Mouse (Mus musculus): ENCODE results near the gene Anapc2. TPM values are rescaled to one million over a fixed set of nuclear protein-coding genes. Genes with fewer than 3 reads are reported as not detected.

The Anapc2 gene
- polyA plus RNA-seq, 1 experiment from 2014 or later: 147 TPM

GRCm38 (mm10) chr2:25263623-25264285, 8.5 kb upstream of the Anapc2 start:
- H3K27ac ChIP-seq: no peak overlapping the region
- peaks cover 16% of the 10 kb centered on the region for H3K27me3 ChIP-seq
- no peak for ATAC-seq
- H3K4me3 ChIP-seq (replicated peaks): peak overlapping the region; percentile 80
- H3K4me2 ChIP-seq (replicated peaks): peak overlapping the region; percentile 100
- no peaks in the 10 kb centered on the region for H3K9me3 ChIP-seq
- peaks cover 9% of the 10 kb centered on the region for H3K36me3 ChIP-seq
- 16% methylated on average over 12 of the region's 12 CpGs for WGBS
- H3K9ac ChIP-seq (replicated peaks): peak overlapping the region; percentile 80
- peaks cover 55% of the 10 kb centered on the region for H3K4me1 ChIP-seq (replicated peaks)

- 76% methylated on average over 5 of the region's 5 CpGs for WGBS
- H3K27me3 ChIP-seq: peaks cover 16% of the 10 kb centered on the region
- H3K9ac ChIP-seq (replicated peaks): peak overlapping the region; percentile 80
- H3K36me3 ChIP-seq: peaks cover 14% of the 10 kb centered on the region
- H3K27ac ChIP-seq: no peak overlapping the region
- H3K4me2 ChIP-seq (replicated peaks): peak overlapping the region; percentile 100
- peak overlapping the region; percentile 80 for H3K4me3 ChIP-seq (replicated peaks)
- ATAC-seq: no peak
- H3K9me3 ChIP-seq: no peaks in the 10 kb centered on the region
- H3K4me1 ChIP-seq (replicated peaks): peaks cover 55% of the 10 kb centered on the region
Measured at GRCm38 (mm10) chr2:25264286-25264660, 8.0 kb upstream of the Anapc2 start.

GRCm38 (mm10) chr2:25264851-25265250, 7.4 kb upstream of the Anapc2 start:
- peak overlapping the region; percentile 100 for H3K4me2 ChIP-seq (replicated peaks)
- no peak overlapping the region for H3K4me3 ChIP-seq (replicated peaks)
- peaks cover 20% of the 10 kb centered on the region for H3K36me3 ChIP-seq
- no peak overlapping the region for H3K27ac ChIP-seq
- peaks cover 16% of the 10 kb centered on the region for H3K27me3 ChIP-seq
- peaks cover 55% of the 10 kb centered on the region for H3K4me1 ChIP-seq (replicated peaks)
- ATAC-seq: no peak
- WGBS: 86% methylated on average over 3 of the region's 3 CpGs
- no peaks in the 10 kb centered on the region for H3K9me3 ChIP-seq
- H3K9ac ChIP-seq (replicated peaks): peak overlapping the region; percentile 80; the same call in 1 of the 2 replicates

- Histone ChIP-seq H3K9ac (replicated peaks) (peak overlapping the region; percentile 55), H3K4me3 (replicated peaks) (0 out of 2 replicates have a peak overlapping the region, but pooled peaks have one; percentile 0), H3K9me3 (no peaks in the 10 kb centered on the region), H3K27me3 (peaks cover 16% of the 10 kb centered on the region), H3K4me1 (replicated peaks) (peaks cover 66% of the 10 kb centered on the region), H3K27ac (no peak overlapping the region), H3K4me2 (replicated peaks) (peak overlapping the region; percentile 100), H3K36me3 (peaks cover 31% of the 10 kb centered on the region)
- no peak for ATAC-seq
- WGBS: 71% methylated on average over 6 of the region's 6 CpGs
Measured at GRCm38 (mm10) chr2:25265897-25266656, 6.2 kb upstream of the Anapc2 start.

GRCm38 (mm10) chr2:25266720-25267119, 5.6 kb upstream of the Anapc2 start:
- Histone ChIP-seq H3K4me3 (replicated peaks) (no peak overlapping the region), H3K36me3 (peaks cover 33% of the 10 kb centered on the region), H3K27ac (peak overlapping the region; percentile 26; the same call in 1 of the 2 replicates), H3K27me3 (peaks cover 16% of the 10 kb centered on the region), H3K4me1 (replicated peaks) (peaks cover 72% of the 10 kb centered on the region), H3K9ac (replicated peaks) (peak overlapping the region; percentile 23; the same call in 1 of the 2 replicates), H3K4me2 (replicated peaks) (peak overlapping the region; percentile 100), H3K9me3 (no peaks in the 10 kb centered on the region)
- ATAC-seq: no peak
- 46% methylated on average over 2 of the region's 2 CpGs for WGBS

- H3K36me3 ChIP-seq: peaks cover 33% of the 10 kb centered on the region
- peak overlapping the region; percentile 23; the same call in 1 of the 2 replicates for H3K9ac ChIP-seq (replicated peaks)
- no peak for ATAC-seq
- peaks cover 69% of the 10 kb centered on the region for H3K4me1 ChIP-seq (replicated peaks)
- H3K4me3 ChIP-seq (replicated peaks): no peak overlapping the region
- peak overlapping the region; percentile 26; the same call in 1 of the 2 replicates for H3K27ac ChIP-seq
- H3K27me3 ChIP-seq: peaks cover 16% of the 10 kb centered on the region
- no peaks in the 10 kb centered on the region for H3K9me3 ChIP-seq
- peak overlapping the region; percentile 100 for H3K4me2 ChIP-seq (replicated peaks)
Measured at GRCm38 (mm10) chr2:25267241-25267640, 5.0 kb upstream of the Anapc2 start.

GRCm38 (mm10) chr2:25267746-25268309, 4.5 kb upstream of the Anapc2 start:
- H3K4me2 ChIP-seq (replicated peaks): peak overlapping the region; percentile 100; the same call in 1 of the 2 replicates
- no peak overlapping the region for H3K4me3 ChIP-seq (replicated peaks)
- no peaks in the 10 kb centered on the region for H3K9me3 ChIP-seq
- H3K27ac ChIP-seq: no peak overlapping the region
- H3K36me3 ChIP-seq: peaks cover 33% of the 10 kb centered on the region
- no peak for ATAC-seq
- H3K27me3 ChIP-seq: peaks cover 16% of the 10 kb centered on the region
- 0 out of 2 replicates have a peak overlapping the region, but pooled peaks have one; percentile 23 for H3K9ac ChIP-seq (replicated peaks)
- H3K4me1 ChIP-seq (replicated peaks): peaks cover 70% of the 10 kb centered on the region
- WGBS: 63% methylated on average over 4 of the region's 4 CpGs

GRCm38 (mm10) chr2:25272515-25272914, 237 bp downstream of the Anapc2 start:
- peak overlapping the region; percentile 56; the same call in 1 of the 2 replicates for H3K27ac ChIP-seq

GRCm38 (mm10) chr2:25273010-25273409, 732 bp downstream of the Anapc2 start:
- H3K27ac ChIP-seq: 0 out of 2 replicates have a peak overlapping the region, but pooled peaks have one; percentile 56
- WGBS: 39% methylated on average over 16 of the region's 16 CpGs
- 0 out of 2 replicates have a peak, but pooled peaks have one; percentile 1 for ATAC-seq
- H3K4me2 ChIP-seq (replicated peaks): peak overlapping the region; percentile 99
- no peaks in the 10 kb centered on the region for H3K27me3 ChIP-seq
- peaks cover 77% of the 10 kb centered on the region for H3K36me3 ChIP-seq
- H3K4me3 ChIP-seq (replicated peaks): peak overlapping the region; percentile 98
- H3K9ac ChIP-seq (replicated peaks): peak overlapping the region; percentile 89
- H3K9me3 ChIP-seq: no peaks in the 10 kb centered on the region
- H3K4me1 ChIP-seq (replicated peaks): peaks cover 44% of the 10 kb centered on the region

More at GRCm38 (mm10) chr2:25272515-25272914, 237 bp downstream of the Anapc2 start:
- WGBS: under 1% methylated on average over 29 of the region's 29 CpGs
- H3K9ac ChIP-seq (replicated peaks): peak overlapping the region; percentile 89
- H3K27me3 ChIP-seq: no peaks in the 10 kb centered on the region
- peaks cover 49% of the 10 kb centered on the region for H3K4me1 ChIP-seq (replicated peaks)
- peaks cover 74% of the 10 kb centered on the region for H3K36me3 ChIP-seq
- no peaks in the 10 kb centered on the region for H3K9me3 ChIP-seq
- H3K4me3 ChIP-seq (replicated peaks): peak overlapping the region; percentile 98
- H3K4me2 ChIP-seq (replicated peaks): peak overlapping the region; percentile 99
- ATAC-seq: peak; percentile 80

- 60% methylated on average over 13 of the region's 13 CpGs for WGBS
- Histone ChIP-seq H3K4me3 (replicated peaks) (no peak overlapping the region), H3K27ac (no peak overlapping the region), H3K27me3 (no peaks in the 10 kb centered on the region), H3K4me2 (replicated peaks) (no peak overlapping the region), H3K9me3 (no peaks in the 10 kb centered on the region), H3K36me3 (peaks cover 95% of the 10 kb centered on the region), H3K4me1 (replicated peaks) (peaks cover 11% of the 10 kb centered on the region), H3K9ac (replicated peaks) (no peak overlapping the region)
- peak; percentile 66; the same call in 1 of the 2 replicates for ATAC-seq
Measured at GRCm38 (mm10) chr2:25278928-25279882, 6.9 kb downstream of the Anapc2 start.

- Histone ChIP-seq H3K4me3 (replicated peaks) (no peak overlapping the region), H3K4me2 (replicated peaks) (no peak overlapping the region), H3K36me3 (peaks cover 53% of the 10 kb centered on the region), H3K9ac (replicated peaks) (no peak overlapping the region), H3K4me1 (replicated peaks) (peaks cover 10% of the 10 kb centered on the region), H3K9me3 (no peaks in the 10 kb centered on the region), H3K27me3 (peaks cover 28% of the 10 kb centered on the region), H3K27ac (no peak overlapping the region)
- WGBS: 92% methylated on average over 2 of the region's 2 CpGs
- ATAC-seq: no peak
Measured at GRCm38 (mm10) chr2:25285551-25285950, 13.3 kb downstream of the Anapc2 start.

Measured in midbrain, embryonic 13.5 days (tissue).